Mouse (Mus musculus): ENCODE data around the gene Exosc10.

The Exosc10 gene

GRCm38 (mm10) chr4:148570693-148571295, 12.6 kb downstream of the Exosc10 start:
- in situ Hi-C loops (cut with MseI, MboI) = no loop called here

GRCm38 (mm10) chr4:148573222-148573621, 15.0 kb downstream of the Exosc10 start:
- in situ Hi-C loops (cut with MseI, MboI) = no loop called here

- in situ Hi-C loops (cut with MseI, MboI) = no loop called here
These were observed 22.5 kb downstream of the Exosc10 start for GRCm38 (mm10) chr4:148580765-148581164.

- in situ Hi-C loops (cut with MseI, MboI) = no loop called here
These were observed 23.2 kb downstream of the Exosc10 start for GRCm38 (mm10) chr4:148581422-148581821.

- in situ Hi-C loops (cut with MseI, MboI) = no loop called here
These were observed 25.0 kb downstream of the Exosc10 start for GRCm38 (mm10) chr4:148583257-148583656.

- in situ Hi-C loops (cut with MseI, MboI) = no loop called here
These were observed 28.4 kb downstream of the Exosc10 start for GRCm38 (mm10) chr4:148586648-148587047.

- in situ Hi-C loops (cut with MseI, MboI) = no loop called here
These were observed 30.6 kb downstream of the Exosc10 start for GRCm38 (mm10) chr4:148588793-148589192.

- in situ Hi-C loops (cut with MseI, MboI) = no loop called here
These were observed 31.3 kb downstream of the Exosc10 start for GRCm38 (mm10) chr4:148589565-148589964.

- in situ Hi-C loops (cut with MseI, MboI) = no loop called here
These were observed 32.4 kb downstream of the Exosc10 start for GRCm38 (mm10) chr4:148590421-148591170.

GRCm38 (mm10) chr4:148591171-148591630, 33.0 kb downstream of the Exosc10 start, which contains the start of gene Srm:
Srm (plus strand) TSS chr4:148591503.
- in situ Hi-C loops (cut with MseI, MboI) = no loop called here

GRCm38 (mm10) chr4:148591637-148592380, 33.6 kb downstream of the Exosc10 start:
- in situ Hi-C loops (cut with MseI, MboI) = no loop called here

- in situ Hi-C loops (cut with MseI, MboI) = no loop called here
These were observed 35.8 kb downstream of the Exosc10 start for GRCm38 (mm10) chr4:148593996-148594395.

GRCm38 (mm10) chr4:148595916-148596315, 37.7 kb downstream of the Exosc10 start:
- in situ Hi-C loops (cut with MseI, MboI) = no loop called here

GRCm38 (mm10) chr4:148596731-148597130, 38.5 kb downstream of the Exosc10 start:
- in situ Hi-C loops (cut with MseI, MboI) = no loop called here

GRCm38 (mm10) chr4:148598826-148599225, 40.6 kb downstream of the Exosc10 start:
- in situ Hi-C loops (cut with MseI, MboI) = no loop called here

- in situ Hi-C loops (cut with MseI, MboI) = no loop called here
These were observed 42.1 kb downstream of the Exosc10 start for GRCm38 (mm10) chr4:148600316-148600715.

- in situ Hi-C loops (cut with MseI, MboI) = no loop called here
These were observed 43.6 kb downstream of the Exosc10 start for GRCm38 (mm10) chr4:148601871-148602270.

GRCm38 (mm10) chr4:148602357-148603120, 44.3 kb downstream of the Exosc10 start, which contains the start of gene Masp2:
Masp2 (plus strand) TSS chr4:148602554.
- in situ Hi-C loops (cut with MseI, MboI) = no loop called here

- in situ Hi-C loops (cut with MseI, MboI) = no loop called here
These were observed 45.3 kb downstream of the Exosc10 start for GRCm38 (mm10) chr4:148603376-148604139.

GRCm38 (mm10) chr4:148604141-148604540, 45.9 kb downstream of the Exosc10 start:
- in situ Hi-C loops (cut with MseI, MboI) = no loop called here

Data from mouse trophoblast stem cell (cell line).